Mouse (Mus musculus) small intestine, adult 2 months (tissue): ENCODE measurements around the gene Nck2. TPM values are rescaled to one million over a fixed set of nuclear protein-coding genes. Genes with fewer than 3 reads are reported as not detected.

ENCODE experiments used
- H3K27ac ChIP-seq: fragments of 200-500 bp; 2 replicates; pipeline ENCODE4 v1.5.1; 2012; ENCODE audit warnings: low read depth, low read length, control low read depth, inconsistent platforms; ENCODE audit not compliant: insufficient read depth
- H3K27me3 ChIP-seq: fragments of 200-500 bp; 2 replicates; pipeline ENCODE4 v1.6.1; 2012; ENCODE audit warnings: mild to moderate bottlenecking, moderate library complexity, low read length, inconsistent platforms; ENCODE audit not compliant: control insufficient read depth, insufficient read depth
- H3K36me3 ChIP-seq: fragments of 200-500 bp; 2 replicates; pipeline ENCODE4 v1.6.1; 2012; ENCODE audit warnings: mild to moderate bottlenecking, low read length, control low read depth, inconsistent platforms; ENCODE audit not compliant: control insufficient read depth, insufficient read depth
- H3K4me1 ChIP-seq: fragments of 200-500 bp; 2 replicates; pipeline ENCODE4 v1.6.1; 2012; ENCODE audit warnings: low read length, inconsistent platforms, mixed read lengths; ENCODE audit not compliant: control insufficient read depth, insufficient read depth, insufficient read length
- H3K4me3 ChIP-seq: fragments of 200-500 bp; 2 replicates; pipeline ENCODE4 v1.5.1; 2012; ENCODE audit warnings: low read depth, mild to moderate bottlenecking, control low read depth, inconsistent platforms, low read length, moderate library complexity
- CTCF ChIP-seq: fragments of 200-500 bp; IDR thresholded peaks from 2 replicates; pipeline ENCODE4 v1.5.1; 2012; ENCODE audit warnings: low read depth, mild to moderate bottlenecking, control low read depth, inconsistent platforms, low read length, moderate library complexity, mixed read lengths; ENCODE audit not compliant: insufficient replicate concordance, insufficient read length; ENCODE audit errors: extremely low read depth
- POLR2A ChIP-seq: fragments of 200-500 bp; IDR thresholded peaks from 2 replicates; pipeline ENCODE4 v1.6.1; 2012; ENCODE audit warnings: low read depth, mild to moderate bottlenecking, control low read depth, inconsistent platforms, low read length, moderate library complexity
- WGBS: fragments of 180-500 bp; shearing (Covaris S2); methylation state at CpG from one replicate; pipeline ENCODE4 v1.1.7; 2018; 5-methylcytosine and 5-hydroxymethylcytosine counted together
- polyA plus RNA-seq: library from polyadenylated mRNA; depleted of rRNA; stranded (reverse); fragments of >200 nt; gene quantifications from 2 replicates; pipeline ENCODE4 v1.2.3, GENCODE M21; 2012

Gene Nck2
- polyA plus RNA-seq, 1 experiment: 51.6 TPM

DNA sequence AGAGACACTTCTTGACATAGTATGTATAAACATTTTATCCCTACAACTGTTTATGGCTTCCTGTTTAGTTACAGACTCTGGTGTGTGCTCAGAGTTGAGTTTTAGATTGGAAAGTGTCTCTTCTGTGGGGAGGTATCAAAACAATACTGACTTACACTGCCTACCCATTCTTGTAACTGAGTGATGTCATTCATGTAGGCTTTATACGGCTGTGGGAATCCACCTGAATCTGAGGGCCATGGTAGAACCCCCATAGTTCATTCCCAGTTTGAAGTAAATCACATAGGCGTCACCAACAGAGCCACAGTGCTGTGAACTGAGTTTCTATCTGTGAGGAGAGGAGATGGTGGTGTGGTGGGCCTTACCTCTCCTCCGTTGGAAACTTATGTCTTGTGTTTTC is 92.6 kb downstream of the Nck2 start:
- Histone ChIP-seq H3K4me1 (peaks cover 8% of the 10 kb centered on the region), H3K4me3 (no peak overlapping the region), H3K36me3 (peaks cover 11% of the 10 kb centered on the region), H3K27me3 (no peaks in the 10 kb centered on the region), H3K27ac (no peak overlapping the region)
- TF ChIP-seq POLR2A (no peak), CTCF (no peak)
- 84% methylated on average over 3 of the region's 3 CpGs for WGBS

DNA sequence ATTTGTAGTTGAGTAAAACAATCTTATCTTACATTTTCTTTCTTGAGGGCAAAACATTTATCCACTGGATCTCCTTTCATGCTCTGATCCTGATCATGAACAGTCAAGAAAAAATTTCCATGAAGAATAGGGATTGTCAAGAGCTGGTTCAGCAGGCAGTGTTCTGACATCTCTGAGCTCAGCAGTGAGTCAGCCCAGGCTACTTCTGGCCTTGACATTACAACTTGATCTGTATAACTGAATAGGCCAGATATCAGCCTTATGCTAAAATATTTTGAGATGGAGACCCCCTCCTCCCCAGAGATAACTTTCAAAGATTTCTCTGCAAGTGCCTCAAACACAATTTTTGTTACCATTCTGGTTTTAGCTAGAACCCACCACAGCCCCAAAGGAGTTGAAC is 93.1 kb downstream of the Nck2 start:
- no peaks in the 10 kb centered on the region for H3K27me3 ChIP-seq
- H3K27ac ChIP-seq: no peak overlapping the region
- TF ChIP-seq POLR2A (no peak), CTCF (no peak)
- H3K36me3 ChIP-seq: peaks cover 11% of the 10 kb centered on the region
- H3K4me1 ChIP-seq: peaks cover 8% of the 10 kb centered on the region
- H3K4me3 ChIP-seq: no peak overlapping the region

- WGBS: 79% methylated on average over 2 of the region's 2 CpGs
- TF ChIP-seq CTCF: no peak
- no peak for TF ChIP-seq POLR2A
- no peak overlapping the region for H3K4me3 ChIP-seq
- peaks cover 10% of the 10 kb centered on the region for H3K36me3 ChIP-seq
- H3K27me3 ChIP-seq: no peaks in the 10 kb centered on the region
- no peak overlapping the region for H3K27ac ChIP-seq
- H3K4me1 ChIP-seq: peaks cover 6% of the 10 kb centered on the region; the same call in 1 of the 2 replicates
Measured at GRCm38 (mm10) chr1:43538716-43539115, 94.3 kb downstream of the Nck2 start.

- H3K4me3 ChIP-seq: no peak overlapping the region
- 66% methylated on average over 4 of the region's 4 CpGs for WGBS
- TF ChIP-seq POLR2A (no peak), CTCF (no peak)
- H3K36me3 ChIP-seq: peaks cover 7% of the 10 kb centered on the region
- no peaks in the 10 kb centered on the region for H3K27me3 ChIP-seq
- H3K27ac ChIP-seq: no peak overlapping the region
- peaks cover 2% of the 10 kb centered on the region; the same call in 1 of the 2 replicates for H3K4me1 ChIP-seq
Measured at GRCm38 (mm10) chr1:43539689-43540380, 95.5 kb downstream of the Nck2 start.

DNA sequence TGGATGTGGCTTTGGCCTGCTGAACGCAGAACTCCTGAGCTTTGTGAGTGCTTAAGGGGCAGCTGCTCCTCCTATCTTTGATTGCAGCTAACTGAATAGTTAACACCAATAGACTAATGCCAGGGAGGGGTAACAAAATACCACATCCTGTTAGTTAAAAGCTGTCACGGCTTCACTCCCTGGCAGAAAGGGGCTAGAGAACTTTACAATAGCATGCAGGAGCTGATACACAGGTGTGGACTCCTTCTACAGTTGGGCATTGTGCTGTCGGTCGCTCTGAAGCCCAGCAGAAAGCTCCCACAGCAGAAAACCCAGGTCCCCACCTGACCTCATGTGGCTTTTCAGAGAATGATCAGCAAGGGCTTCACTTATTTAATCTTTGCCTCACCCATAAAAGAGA is 98.0 kb downstream of the Nck2 start:
- Histone ChIP-seq H3K4me1 (no peaks in the 10 kb centered on the region), H3K4me3 (no peak overlapping the region), H3K27me3 (no peaks in the 10 kb centered on the region), H3K36me3 (peaks cover 10% of the 10 kb centered on the region), H3K27ac (no peak overlapping the region)
- no peak for TF ChIP-seq POLR2A
- TF ChIP-seq CTCF: no peak
- WGBS: 72% methylated on average over 4 of the region's 4 CpGs

DNA sequence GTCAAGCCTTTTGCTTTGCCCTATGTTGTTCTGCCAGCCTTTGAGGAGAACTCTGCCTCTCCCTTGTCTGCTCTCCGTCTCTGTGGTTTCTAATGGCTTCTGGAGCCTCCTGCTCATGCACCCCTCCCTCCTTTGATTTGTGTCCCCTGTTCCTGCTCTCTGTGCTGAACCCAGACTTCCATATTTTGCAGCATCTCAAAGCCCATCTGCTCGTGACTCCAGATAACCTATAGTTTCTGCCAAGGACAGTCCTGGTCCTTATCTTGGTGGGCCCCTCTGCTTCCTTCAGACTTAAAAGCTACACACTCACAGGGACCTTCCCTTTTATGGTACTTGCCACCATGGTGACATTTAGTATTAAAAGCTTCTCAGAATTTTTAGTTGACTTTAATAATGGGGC is 103.3 kb downstream of the Nck2 start:
- WGBS: 78% methylated on average over 2 of the region's 2 CpGs
- peaks cover 2% of the 10 kb centered on the region; the same call in 1 of the 2 replicates for H3K36me3 ChIP-seq
- no peak for TF ChIP-seq CTCF
- TF ChIP-seq POLR2A: no peak
- no peaks in the 10 kb centered on the region for H3K27me3 ChIP-seq
- H3K4me1 ChIP-seq: no peaks in the 10 kb centered on the region
- H3K27ac ChIP-seq: no peak overlapping the region
- H3K4me3 ChIP-seq: no peak overlapping the region

- 69% methylated on average over 5 of the region's 5 CpGs for WGBS
- Histone ChIP-seq H3K36me3 (peaks cover 2% of the 10 kb centered on the region), H3K4me3 (no peak overlapping the region), H3K4me1 (no peaks in the 10 kb centered on the region), H3K27ac (no peak overlapping the region), H3K27me3 (no peaks in the 10 kb centered on the region)
- TF ChIP-seq POLR2A: no peak
- TF ChIP-seq CTCF: no peak
Measured at GRCm38 (mm10) chr1:43548749-43549148, 104.4 kb downstream of the Nck2 start.
